Mouse (Mus musculus) MEL (cell line): ENCODE measurements around the gene Pfkfb3.

ENCODE experiments used
- CHD1 ChIP-seq: IDR thresholded peaks from 2 replicates; pipeline ENCODE4 v1.6.1; 2012; ENCODE audit warnings: low read depth, mild to moderate bottlenecking, inconsistent platforms, low read length, improper control_type of control experiment
- CTCF ChIP-seq, 3 experiments: IDR thresholded peaks in 2 of 3; conservative IDR thresholded peaks in 1 of 3; 2 replicates each; pipeline ENCODE4 v1.5.1; 2011 to 2012; ENCODE audit warnings: low read length in 3 of 3, low read depth in 2 of 3, mild to moderate bottlenecking in 2 of 3, improper control_type of control experiment in 1 of 3, inconsistent platforms in 1 of 3, mixed read lengths in 1 of 3, moderate library complexity in 1 of 3; ENCODE audit not compliant: control insufficient read depth in 1 of 3, insufficient read depth in 1 of 3, poor library complexity in 1 of 3, severe bottlenecking in 1 of 3
- HCFC1 ChIP-seq: IDR thresholded peaks from 2 replicates; pipeline ENCODE4 v1.6.1; 2012; ENCODE audit warnings: low read depth, mild to moderate bottlenecking, inconsistent platforms, low read length, improper control_type of control experiment, moderate library complexity
- MAZ ChIP-seq: IDR thresholded peaks from 2 replicates; pipeline ENCODE4 v1.6.1; 2012; ENCODE audit warnings: low read depth, mild to moderate bottlenecking, inconsistent platforms, low read length, improper control_type of control experiment
- TAL1 ChIP-seq: IDR thresholded peaks from 2 replicates; pipeline ENCODE4 v1.6.1; 2012; ENCODE audit warnings: mild to moderate bottlenecking, inconsistent platforms, low read length, moderate library complexity, mixed read lengths
- ZMIZ1 ChIP-seq: IDR thresholded peaks from 2 replicates; pipeline ENCODE4 v1.6.1; 2012; ENCODE audit warnings: low read depth, mild to moderate bottlenecking, inconsistent platforms, low read length, improper control_type of control experiment, moderate library complexity

DNA sequence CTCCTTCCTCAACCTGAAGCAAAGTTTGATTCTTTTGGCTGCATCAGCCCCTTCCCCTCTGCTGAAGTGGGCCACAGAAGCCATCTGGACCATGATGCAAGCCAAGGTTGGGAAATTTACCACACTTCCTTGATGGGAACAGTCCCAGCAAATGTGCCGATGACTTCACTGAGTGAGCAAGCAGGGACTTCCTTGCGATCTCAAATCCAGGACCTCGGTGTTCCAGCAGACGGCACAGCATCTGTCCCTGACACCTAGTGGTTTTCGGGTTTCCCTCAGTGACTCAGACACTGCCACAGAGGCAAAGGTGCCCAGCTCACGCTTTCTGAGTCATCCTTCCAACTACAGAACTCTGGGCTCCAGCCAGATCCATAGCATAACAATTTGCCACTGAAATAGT, 23.8 kb downstream of the Pfkfb3 start:
- TF ChIP-seq HCFC1 (no peak), CTCF (IDR thresholded peaks at IDR 0.05 in 2 of 3, conservative IDR thresholded peaks at IDR 0.05 in 1 of 3; ENCODE audit: control insufficient read depth in 1 of 3, insufficient read depth in 1 of 3, low read depth in 2 of 3, low read length in 3 of 3, poor library complexity in 1 of 3, severe bottlenecking in 1 of 3) (no peak), MAZ (no peak), CHD1 (no peak), TAL1 (no peak), ZMIZ1 (no peak)
